Mouse (Mus musculus) cerebellum, adult 2 months (tissue): ENCODE measurements around the gene Gpr55. TPM values are rescaled to one million over a fixed set of nuclear protein-coding genes. Genes with fewer than 3 reads are reported as not detected.
A peak's percentile ranks its signal among the peaks of the same experiment; 100 is the strongest.

Experiments
- DNase-seq, 2 experiments: peaks; one replicate each; pipeline ENCODE4 v3.0.0; 2021
- H3K27ac ChIP-seq: fragments of 200-500 bp; 2 replicates; pipeline ENCODE4 v1.5.1; 2012; ENCODE audit warnings: low read length, control low read depth, inconsistent platforms; ENCODE audit not compliant: insufficient read depth
- H3K27me3 ChIP-seq: fragments of 200-500 bp; 2 replicates; pipeline ENCODE4 v1.6.1; 2012; ENCODE audit warnings: inconsistent platforms, mild to moderate bottlenecking, low read length, moderate library complexity; ENCODE audit not compliant: control insufficient read depth, insufficient read depth
- H3K4me1 ChIP-seq: fragments of 200-500 bp; 2 replicates; pipeline ENCODE4 v1.6.1; 2011; ENCODE audit warnings: low read length; ENCODE audit not compliant: control insufficient read depth, insufficient read depth
- H3K4me3 ChIP-seq: fragments of 200-500 bp; replicated peaks from 2 replicates; pipeline ENCODE3; 2011; ENCODE audit warnings: mild to moderate bottlenecking, low read depth, low read length, control low read depth; ENCODE audit not compliant: insufficient read depth
- CTCF ChIP-seq: fragments of 200-500 bp; IDR thresholded peaks from 2 replicates; pipeline ENCODE4 v1.5.1; 2011; ENCODE audit warnings: low read depth, mild to moderate bottlenecking, control low read depth, low read length, moderate library complexity, borderline replicate concordance; ENCODE audit not compliant: insufficient read depth
- POLR2A ChIP-seq: fragments of 200-500 bp; IDR thresholded peaks from 2 replicates; pipeline ENCODE4 v1.6.1; 2011; ENCODE audit warnings: low read length, control low read depth, borderline replicate concordance; ENCODE audit not compliant: insufficient read depth
- WGBS: fragments of 180-500 bp; shearing (Covaris S2); methylation state at CpG from one replicate; pipeline ENCODE4 v1.1.7; 2018; 5-methylcytosine and 5-hydroxymethylcytosine counted together
- polyA plus RNA-seq: library from polyadenylated mRNA; depleted of rRNA; stranded (reverse); fragments of >200 nt; gene quantifications from 2 replicates; pipeline ENCODE4 v1.2.3, GENCODE M21; 2012

Gene Gpr55
- polyA plus RNA-seq, 1 experiment = 0.03 TPM

DNA sequence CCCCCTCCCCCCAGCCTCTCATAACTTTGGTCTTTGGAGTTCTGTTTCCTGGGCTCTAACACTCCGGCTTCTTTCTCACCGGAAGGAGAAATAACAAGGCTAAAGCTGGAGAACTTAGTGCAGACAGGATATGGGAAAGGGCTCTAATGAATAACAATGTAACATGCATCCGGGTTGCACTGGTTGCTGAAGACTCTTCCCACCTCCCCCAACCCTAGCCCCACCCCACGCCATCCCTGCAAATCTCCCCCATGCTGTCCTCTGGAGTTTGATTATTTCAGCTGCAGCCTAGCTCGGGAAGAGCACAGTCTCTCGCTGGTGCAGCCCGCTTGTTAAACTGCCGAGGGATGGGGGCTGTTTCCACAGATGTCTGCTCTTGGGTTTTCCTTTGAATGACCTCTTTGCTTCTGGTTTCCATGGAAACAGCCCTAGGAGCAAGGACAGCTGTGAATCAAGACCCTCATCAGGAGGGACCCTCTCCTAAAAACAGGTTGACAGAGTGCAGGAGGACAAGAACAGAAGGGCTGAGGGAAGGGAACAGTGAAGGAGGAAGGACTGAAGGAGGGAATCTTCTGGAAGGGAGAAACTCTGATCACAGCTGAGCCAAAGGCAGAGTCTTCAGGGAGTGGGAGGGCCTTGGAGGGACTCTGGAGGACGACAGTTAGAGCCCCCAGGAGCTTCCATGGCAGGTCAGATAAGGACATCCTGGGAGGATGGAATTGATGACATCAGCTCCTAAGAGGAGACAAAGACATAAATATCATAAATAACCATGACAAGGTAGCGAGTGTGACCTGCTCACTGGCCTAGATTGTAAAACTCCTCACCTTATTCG, 27.0 kb downstream of the Gpr55 start:
- Histone ChIP-seq H3K27ac (no peak overlapping the region), H3K4me3 (no peak overlapping the region), H3K4me1 (no peaks in the 10 kb centered on the region; the same call in 1 of the 2 replicates), H3K27me3 (no peaks in the 10 kb centered on the region)
- 33% methylated on average over 11 of the region's 11 CpGs for WGBS
- DNase-seq = peak in 1 of 2 experiments; percentile 3
- no peak for TF ChIP-seq CTCF
- no peak for TF ChIP-seq POLR2A

DNA sequence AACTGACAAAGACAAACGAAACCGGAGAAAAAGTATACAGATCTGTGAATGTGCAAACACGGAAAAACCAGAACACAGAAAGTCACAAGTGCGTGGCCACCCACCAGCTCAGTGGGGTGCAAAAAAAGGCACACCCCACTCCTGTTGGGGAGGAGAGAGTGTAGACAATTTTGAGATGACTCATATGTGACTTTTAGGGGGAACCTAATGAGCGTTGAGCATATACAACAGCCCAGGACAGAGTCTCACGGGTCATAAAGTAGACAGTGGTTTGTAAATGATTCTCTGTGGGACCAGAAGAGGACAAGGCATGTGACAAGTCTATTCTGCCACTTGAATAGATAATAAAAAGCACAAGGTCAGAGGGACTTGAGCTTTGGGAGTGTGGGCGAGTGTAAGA, 27.6 kb downstream of the Gpr55 start:
- Histone ChIP-seq H3K27me3 (no peaks in the 10 kb centered on the region), H3K4me3 (no peak overlapping the region), H3K4me1 (no peaks in the 10 kb centered on the region; the same call in 1 of the 2 replicates), H3K27ac (no peak overlapping the region)
- 46% methylated on average over 7 of the region's 7 CpGs for WGBS
- TF ChIP-seq CTCF (no peak), POLR2A (no peak)
- peak in 1 of 2 experiments; percentile 1 for DNase-seq

DNA sequence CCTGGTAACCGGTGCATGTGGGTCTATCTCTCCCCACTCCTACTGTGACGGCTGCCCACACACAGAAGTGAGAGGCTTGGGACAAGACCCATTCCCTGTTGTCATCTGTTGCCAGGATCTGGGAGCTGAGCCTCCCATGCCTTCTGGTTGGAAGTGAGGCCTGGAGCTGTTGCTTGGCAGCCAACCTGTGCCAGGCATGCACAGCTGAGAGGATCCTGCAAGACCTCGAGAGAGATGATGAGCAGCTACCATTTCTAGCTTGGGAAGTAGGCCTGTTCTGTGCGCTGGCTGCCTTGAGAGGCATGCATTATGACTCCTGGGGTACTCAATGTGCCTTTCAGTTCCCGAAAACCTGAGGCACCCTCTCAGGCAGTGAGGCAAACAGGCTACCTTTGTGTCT, 29.6 kb downstream of the Gpr55 start:
- Histone ChIP-seq H3K27me3 (no peaks in the 10 kb centered on the region), H3K27ac (no peak overlapping the region), H3K4me1 (peaks cover 3% of the 10 kb centered on the region), H3K4me3 (no peak overlapping the region)
- TF ChIP-seq POLR2A (no peak), CTCF (no peak)
- peak in 1 of 2 experiments; percentile 4 for DNase-seq
- WGBS = 38% methylated on average over 5 of the region's 5 CpGs

DNA sequence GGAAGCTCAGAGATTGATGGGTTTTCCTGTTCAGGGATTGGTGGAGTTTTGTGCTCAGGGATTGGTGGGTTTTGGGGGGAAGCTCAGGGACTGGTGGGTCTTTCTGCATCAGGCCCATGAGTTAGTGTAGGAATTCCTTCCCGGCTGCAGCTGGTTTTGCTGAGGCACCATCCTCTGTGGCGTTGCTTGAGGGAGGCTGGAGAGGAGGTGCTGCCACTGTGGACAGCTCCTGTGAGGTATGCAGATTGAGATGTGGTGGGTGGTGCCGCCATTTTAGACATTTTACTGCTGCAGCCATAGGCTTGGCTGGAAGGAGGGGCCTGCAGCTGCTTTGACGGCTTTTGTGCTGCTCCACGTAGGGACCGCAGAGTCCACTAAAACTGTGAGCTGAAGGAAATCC, 31.4 kb downstream of the Gpr55 start:
- peak in 1 of 2 experiments; percentile 1 for DNase-seq
- peaks cover 3% of the 10 kb centered on the region; the same call in 1 of the 2 replicates for H3K4me1 ChIP-seq
- WGBS = 91% methylated on average over 6 of the region's 6 CpGs
- H3K27ac ChIP-seq = no peak overlapping the region
- no peak for TF ChIP-seq POLR2A
- TF ChIP-seq CTCF = no peak
- H3K27me3 ChIP-seq = no peaks in the 10 kb centered on the region
- H3K4me3 ChIP-seq = no peak overlapping the region

DNA sequence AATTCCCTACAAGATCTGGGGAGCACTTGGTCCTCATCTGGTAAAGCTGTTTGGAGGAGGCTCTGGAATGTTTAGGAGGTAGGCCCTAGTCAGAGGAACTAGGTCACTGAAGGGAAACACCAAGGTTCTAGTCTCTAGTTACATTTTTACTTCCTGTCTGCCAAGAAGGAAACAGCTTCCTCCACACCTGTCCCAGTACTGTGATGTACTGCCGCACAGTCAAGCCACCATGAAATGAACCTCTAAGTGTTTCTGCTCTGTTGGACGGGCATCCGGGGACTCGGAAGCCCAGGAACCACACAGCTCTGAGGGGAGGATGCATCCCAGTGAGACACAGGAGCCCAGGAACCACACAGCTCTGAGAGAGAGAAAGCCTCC, 32.1 kb downstream of the Gpr55 start:
- no peak for TF ChIP-seq POLR2A
- no peak for TF ChIP-seq CTCF
- Histone ChIP-seq H3K27ac (no peak overlapping the region), H3K4me3 (no peak overlapping the region), H3K4me1 (peaks cover 3% of the 10 kb centered on the region; the same call in 1 of the 2 replicates), H3K27me3 (no peaks in the 10 kb centered on the region)
- DNase-seq = peak in 1 of 2 experiments; percentile 5
- 40% methylated on average over 4 of the region's 4 CpGs for WGBS

DNA sequence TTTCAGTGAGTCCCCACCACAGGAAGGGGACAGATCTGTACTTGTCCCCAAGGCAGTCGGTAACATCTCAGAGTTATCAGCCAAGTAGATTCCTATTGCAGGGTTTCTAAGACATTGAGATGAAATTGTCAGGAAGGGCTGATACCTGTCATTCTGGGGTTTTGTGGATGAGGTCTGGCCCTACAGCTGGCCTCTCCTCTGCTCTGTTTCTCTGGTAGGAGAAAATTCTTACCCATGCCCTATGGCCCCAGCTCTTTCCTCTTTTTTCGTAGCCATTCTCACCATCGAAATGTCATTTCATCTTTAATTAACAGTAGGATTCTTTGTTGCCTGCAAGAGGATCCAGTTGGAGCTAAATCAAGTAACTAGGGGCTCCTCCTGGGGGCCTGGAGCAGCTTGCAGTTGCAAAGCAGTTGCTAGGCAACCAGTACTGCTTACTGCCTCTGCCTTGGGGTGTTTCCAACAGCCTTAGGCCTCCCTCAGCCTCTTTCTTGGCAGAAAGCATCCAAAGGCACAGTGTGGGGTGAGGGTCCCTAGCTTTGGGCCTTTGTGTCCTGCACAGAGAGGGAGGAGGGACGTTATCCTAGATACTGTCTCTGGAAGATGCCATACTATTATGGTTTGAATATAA, 32.6 kb downstream of the Gpr55 start, which contains the start of gene 4933407L21Rik:
TSS of gene 4933407L21Rik (plus strand) at position 427 of the 631 bp plus-strand sequence.
- 27% methylated on average over 4 of the region's 4 CpGs for WGBS

DNA sequence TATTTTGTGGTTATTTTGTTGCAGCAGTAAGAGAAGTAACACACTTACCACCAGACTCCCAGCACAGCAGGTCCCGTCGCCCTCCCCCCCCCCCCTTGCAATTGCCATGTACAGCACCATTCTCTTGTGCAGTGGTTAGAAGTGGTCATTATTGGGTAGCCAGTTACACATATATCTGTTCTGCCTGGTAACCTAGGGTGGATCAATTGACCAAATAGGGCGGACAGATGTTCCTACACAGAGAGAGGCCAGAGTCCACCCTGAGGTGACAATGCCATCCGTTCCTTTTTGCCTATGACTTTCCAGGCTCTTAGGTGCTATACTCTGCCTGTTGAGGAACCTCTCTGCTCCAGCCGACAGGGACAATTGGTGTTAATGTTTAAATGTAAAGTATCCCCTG, 35.6 kb downstream of the Gpr55 start:
- no peak overlapping the region for H3K27ac ChIP-seq
- 94% methylated on average over 5 of the region's 5 CpGs for WGBS
- no peak overlapping the region for H3K4me3 ChIP-seq
- no peaks in the 10 kb centered on the region for H3K27me3 ChIP-seq
- no peak for TF ChIP-seq CTCF
- TF ChIP-seq POLR2A = no peak
- DNase-seq = no peak
- H3K4me1 ChIP-seq = peaks cover 11% of the 10 kb centered on the region

More for the DNA sequence above, 32.6 kb downstream of the Gpr55 start, which contains the start of gene 4933407L21Rik:
- Histone ChIP-seq H3K4me1 (peaks cover 3% of the 10 kb centered on the region; the same call in 1 of the 2 replicates), H3K27me3 (no peaks in the 10 kb centered on the region), H3K4me3 (no peak within 1 kb of the TSS), H3K27ac (peak within 1 kb of the TSS; percentile 68; the same call in 1 of the 2 replicates)
- TF ChIP-seq CTCF (no peak), POLR2A (no peak)
- DNase-seq = peak; percentile 11 to 52

DNA sequence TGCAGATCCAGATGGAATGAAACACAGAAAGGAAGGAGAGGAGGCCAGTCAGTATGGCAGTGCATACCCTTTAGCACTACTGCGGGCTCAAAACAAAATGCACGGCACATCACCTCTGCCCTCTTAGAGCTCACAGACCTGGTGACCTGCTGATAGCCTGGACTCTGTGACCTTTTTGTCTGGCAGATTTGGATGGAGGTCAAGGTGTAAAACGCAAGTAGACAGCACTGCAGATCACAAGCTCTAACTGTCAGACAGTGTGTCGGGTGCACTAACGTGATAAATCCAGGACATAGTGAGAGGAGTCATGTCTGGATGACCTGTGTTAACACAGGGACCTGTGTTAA, 38.0 kb downstream of the Gpr55 start:
- H3K4me3 ChIP-seq = no peak overlapping the region
- no peak overlapping the region for H3K27ac ChIP-seq
- TF ChIP-seq CTCF (no peak), POLR2A (no peak)
- DNase-seq = no peak
- peaks cover 11% of the 10 kb centered on the region for H3K4me1 ChIP-seq
- WGBS = 54% methylated on average over 5 of the region's 5 CpGs
- H3K27me3 ChIP-seq = no peaks in the 10 kb centered on the region
